Mouse (Mus musculus): ENCODE results near the gene Il31ra.

DNA sequence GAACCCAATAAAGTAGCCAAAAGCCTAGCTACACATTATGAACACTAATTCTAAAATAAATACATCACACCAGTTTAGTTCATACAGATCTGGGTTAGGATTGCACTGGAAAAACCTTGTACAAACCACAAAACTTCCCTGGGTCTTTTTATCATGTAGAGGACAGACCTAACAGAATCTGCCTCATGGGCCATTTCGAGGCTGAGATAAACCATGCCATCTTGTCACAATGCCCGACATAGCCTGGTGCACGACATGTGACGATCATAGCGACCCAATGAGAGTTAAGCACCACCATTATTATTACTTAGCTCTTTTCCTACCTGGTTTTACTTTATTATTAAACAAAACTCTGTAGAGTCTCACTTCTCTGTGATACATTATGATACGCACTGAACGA lies 57.1 kb downstream of the Il31ra start:
- TF ChIP-seq CTCF (IDR thresholded peaks at IDR 0.05; ENCODE audit: borderline replicate concordance, control insufficient read depth, extremely low read depth, insufficient read depth, low read length, poor library complexity), result no peak
- TF ChIP-seq POLR2A (IDR thresholded peaks at IDR 0.05; ENCODE audit: control insufficient read depth, extremely low read depth, insufficient read depth, low read length, poor library complexity), result no peak

Data from thymus, adult 2 months (tissue).